Mouse (Mus musculus) hindbrain, embryonic 15.5 days (tissue): ENCODE measurements around the gene Kcnk2. TPM values are rescaled to one million over a fixed set of nuclear protein-coding genes. Genes with fewer than 3 reads are reported as not detected.

Source experiments
- ATAC-seq: fragments of 200-750 bp; cut with Nextera tagmentation; 2 replicates; pipeline ENCODE4 v1.8.0; 2017; ENCODE audit warnings: low read depth, moderate number of reproducible peaks, moderate TSS enrichment; ENCODE audit not compliant: low FRiP score
- H3K27ac ChIP-seq: fragments of 300-500 bp; sonication (generic); replicated peaks from 2 replicates; pipeline ENCODE4 v1.5.1; 2015; ENCODE audit warnings: mild to moderate bottlenecking, inconsistent platforms
- H3K27me3 ChIP-seq: fragments of 300-500 bp; sonication (generic); 2 replicates; pipeline ENCODE4 v1.6.1; 2015; ENCODE audit warnings: control low read depth, inconsistent platforms
- H3K36me3 ChIP-seq: fragments of 300-500 bp; sonication (generic); 2 replicates; pipeline ENCODE4 v1.6.1; 2015; ENCODE audit warnings: control low read depth, inconsistent platforms
- H3K4me1 ChIP-seq: fragments of 300-500 bp; sonication (generic); replicated peaks from 2 replicates; pipeline ENCODE4 v1.6.1; 2015; ENCODE audit warnings: control low read depth, inconsistent platforms
- H3K4me2 ChIP-seq: fragments of 300-500 bp; sonication (generic); 2 replicates; pipeline ENCODE4 v1.6.1; 2015; ENCODE audit warnings: moderate library complexity, mild to moderate bottlenecking, inconsistent platforms
- H3K4me3 ChIP-seq: fragments of 300-500 bp; sonication (generic); 2 replicates; pipeline ENCODE4 v1.5.1; 2015; ENCODE audit warnings: mild to moderate bottlenecking, inconsistent platforms
- H3K9ac ChIP-seq: fragments of 300-500 bp; sonication (generic); 2 replicates; pipeline ENCODE4 v1.6.1; 2015; ENCODE audit warnings: inconsistent platforms
- H3K9me3 ChIP-seq: fragments of 300-500 bp; sonication (generic); 2 replicates; pipeline ENCODE4 v1.6.1; 2016; ENCODE audit warnings: control low read depth, inconsistent platforms
- WGBS: fragments of 180-500 bp; shearing (Covaris S2); methylation state at CpG from one replicate; pipeline ENCODE4 v1.1.7; 2015; 5-methylcytosine and 5-hydroxymethylcytosine counted together
- polyA plus RNA-seq: library from polyadenylated mRNA; unstranded; fragments of >200 nt; fragmentation: Nextera tagmentation; extraction: Ambion mirVana; gene quantifications from 2 replicates; pipeline ENCODE4 v1.2.1, GENCODE M21; 2015

Kcnk2 gene
- polyA plus RNA-seq, 1 experiment from 2014 or later, result 19.8 TPM

DNA sequence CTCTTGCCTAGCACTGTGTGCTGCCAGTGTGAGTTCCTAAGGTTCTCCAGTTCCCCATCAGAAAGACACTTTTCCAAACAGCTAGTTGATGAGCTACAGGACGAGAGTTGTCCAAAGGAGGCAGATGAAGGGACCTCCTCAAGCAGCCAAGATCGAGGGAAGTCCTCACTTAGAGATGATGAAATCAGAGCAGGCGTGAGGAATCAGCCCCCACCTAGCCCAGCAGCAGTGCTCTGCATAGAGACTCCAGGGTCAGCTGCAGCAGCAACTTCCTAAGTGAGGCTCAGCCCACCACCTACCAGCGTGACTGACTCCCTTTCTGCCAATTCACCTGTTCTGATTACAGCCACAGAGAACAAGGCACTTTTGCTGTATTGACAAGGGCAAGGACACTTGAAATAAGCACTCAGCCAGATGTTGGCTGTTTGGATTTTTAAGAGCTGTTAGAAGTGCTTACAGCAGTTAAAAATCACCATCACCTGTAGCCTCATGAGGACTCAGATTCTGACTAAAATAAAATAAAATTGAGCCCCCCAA is 60.6 kb downstream of the Kcnk2 start:
- Histone ChIP-seq H3K9me3 (no peaks in the 10 kb centered on the region), H3K4me3 (peak overlapping the region; percentile 88), H3K9ac (no peak overlapping the region; the same call in 1 of the 2 replicates), H3K4me1 (peaks cover 20% of the 10 kb centered on the region), H3K27me3 (no peaks in the 10 kb centered on the region), H3K4me2 (peak overlapping the region; percentile 73), H3K27ac (no peak overlapping the region), H3K36me3 (peaks cover 19% of the 10 kb centered on the region)
- 55% methylated on average over 4 of the region's 4 CpGs for WGBS
- no peak for ATAC-seq

DNA sequence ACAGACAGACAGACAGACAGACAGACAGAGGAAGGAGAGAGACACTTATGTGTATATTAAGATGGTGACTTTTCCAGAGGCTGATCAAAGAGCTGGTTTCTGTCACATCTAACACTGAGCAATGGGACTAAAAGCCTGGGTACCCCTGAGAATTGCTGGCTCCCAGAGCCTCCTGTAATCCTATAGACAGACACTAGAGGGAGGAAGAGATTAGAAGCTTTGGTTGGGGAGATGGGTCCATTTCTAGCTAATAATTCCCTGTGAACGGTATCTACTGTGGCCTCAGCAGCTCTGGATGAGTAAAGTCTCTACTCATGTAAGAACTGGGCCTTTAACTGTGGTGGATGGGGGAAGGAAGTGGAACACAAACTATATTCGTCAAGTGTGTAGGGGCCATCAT is 86.2 kb downstream of the Kcnk2 start:
- no peak overlapping the region for H3K4me2 ChIP-seq
- H3K4me3 ChIP-seq, result no peak overlapping the region
- no peaks in the 10 kb centered on the region for H3K36me3 ChIP-seq
- no peak overlapping the region for H3K9ac ChIP-seq
- no peak for ATAC-seq
- no peak overlapping the region for H3K27ac ChIP-seq
- no peaks in the 10 kb centered on the region for H3K27me3 ChIP-seq
- H3K4me1 ChIP-seq, result no peaks in the 10 kb centered on the region
- H3K9me3 ChIP-seq, result no peaks in the 10 kb centered on the region
- 64% methylated on average over 2 of the region's 2 CpGs for WGBS

DNA sequence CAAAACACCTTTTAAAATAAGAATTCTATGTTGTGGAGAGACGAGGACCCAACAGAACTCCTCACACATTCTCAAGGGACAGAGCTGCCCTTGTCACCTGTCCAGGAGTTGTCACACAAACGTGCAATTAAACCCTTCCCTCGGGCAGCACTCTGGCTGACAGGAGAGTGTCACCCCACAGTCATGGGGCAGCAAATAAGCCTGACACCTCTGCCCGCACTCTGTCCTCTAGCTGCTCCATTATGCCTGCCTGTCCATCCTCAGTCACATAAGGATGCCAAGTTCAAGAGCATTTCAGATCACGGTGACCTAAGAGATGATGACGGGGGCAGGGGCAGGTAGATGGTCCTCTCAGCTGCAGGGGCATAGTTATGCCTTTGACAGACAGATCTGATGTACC is 87.6 kb downstream of the Kcnk2 start:
- Histone ChIP-seq H3K4me1 (peaks cover 9% of the 10 kb centered on the region; the same call in 1 of the 2 replicates), H3K36me3 (no peaks in the 10 kb centered on the region), H3K9ac (no peak overlapping the region), H3K4me3 (no peak overlapping the region), H3K9me3 (no peaks in the 10 kb centered on the region), H3K27me3 (no peaks in the 10 kb centered on the region), H3K4me2 (no peak overlapping the region), H3K27ac (no peak overlapping the region)
- WGBS, result 80% methylated on average over 6 of the region's 6 CpGs
- no peak for ATAC-seq

DNA sequence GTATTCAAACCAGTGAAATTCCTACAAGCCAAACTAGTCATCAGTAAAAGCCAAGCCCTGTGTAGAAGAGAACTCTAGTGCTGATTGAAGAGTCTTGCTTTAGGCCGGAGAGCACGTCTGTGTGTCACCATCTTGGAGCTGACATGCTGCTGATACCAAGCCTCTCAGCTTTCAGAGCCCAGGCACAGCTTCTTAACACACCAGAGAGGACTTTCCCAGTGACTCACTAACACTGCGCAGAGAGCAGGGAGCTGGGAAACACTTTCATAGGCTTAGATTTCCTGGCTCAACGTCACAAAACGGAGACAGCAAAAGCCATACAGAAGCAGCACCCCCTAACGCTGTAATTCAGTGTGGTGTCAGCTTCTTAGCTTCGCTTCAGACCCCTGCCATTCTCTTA is 88.3 kb downstream of the Kcnk2 start:
- 74% methylated on average over 7 of the region's 7 CpGs for WGBS

DNA sequence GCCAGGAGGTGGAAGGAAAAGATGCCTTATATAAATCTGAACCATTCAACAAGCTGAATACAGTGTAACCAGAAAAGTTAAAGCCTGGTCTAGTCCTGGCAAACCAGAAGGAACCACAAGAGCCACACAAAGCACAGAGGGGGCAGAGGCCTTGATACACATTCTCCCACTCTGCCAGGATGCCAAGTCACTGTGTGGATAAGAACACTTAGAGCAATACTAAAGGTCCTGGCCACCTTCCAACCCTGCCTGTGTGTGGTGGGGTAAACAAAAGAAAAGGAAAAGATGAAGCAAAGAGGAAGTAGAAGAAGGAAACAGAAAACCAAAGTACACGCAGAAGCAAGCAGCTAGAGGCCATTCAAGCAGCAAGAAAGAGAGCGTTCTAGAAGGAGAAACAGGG is 91.9 kb downstream of the Kcnk2 start:
- H3K4me2 ChIP-seq, result no peak overlapping the region
- no peaks in the 10 kb centered on the region for H3K27me3 ChIP-seq
- no peak overlapping the region for H3K27ac ChIP-seq
- no peaks in the 10 kb centered on the region for H3K36me3 ChIP-seq
- ATAC-seq, result no peak
- WGBS, result 70% methylated on average over 2 of the region's 2 CpGs
- H3K4me3 ChIP-seq, result no peak overlapping the region
- H3K4me1 ChIP-seq, result peaks cover 9% of the 10 kb centered on the region; the same call in 1 of the 2 replicates
- no peak overlapping the region for H3K9ac ChIP-seq
- no peaks in the 10 kb centered on the region for H3K9me3 ChIP-seq

More for the DNA sequence above, 88.3 kb downstream of the Kcnk2 start:
- Histone ChIP-seq H3K4me2 (no peak overlapping the region), H3K36me3 (no peaks in the 10 kb centered on the region), H3K9me3 (no peaks in the 10 kb centered on the region), H3K27ac (no peak overlapping the region), H3K27me3 (no peaks in the 10 kb centered on the region), H3K4me3 (no peak overlapping the region), H3K9ac (no peak overlapping the region), H3K4me1 (peaks cover 9% of the 10 kb centered on the region; the same call in 1 of the 2 replicates)
- ATAC-seq, result no peak

DNA sequence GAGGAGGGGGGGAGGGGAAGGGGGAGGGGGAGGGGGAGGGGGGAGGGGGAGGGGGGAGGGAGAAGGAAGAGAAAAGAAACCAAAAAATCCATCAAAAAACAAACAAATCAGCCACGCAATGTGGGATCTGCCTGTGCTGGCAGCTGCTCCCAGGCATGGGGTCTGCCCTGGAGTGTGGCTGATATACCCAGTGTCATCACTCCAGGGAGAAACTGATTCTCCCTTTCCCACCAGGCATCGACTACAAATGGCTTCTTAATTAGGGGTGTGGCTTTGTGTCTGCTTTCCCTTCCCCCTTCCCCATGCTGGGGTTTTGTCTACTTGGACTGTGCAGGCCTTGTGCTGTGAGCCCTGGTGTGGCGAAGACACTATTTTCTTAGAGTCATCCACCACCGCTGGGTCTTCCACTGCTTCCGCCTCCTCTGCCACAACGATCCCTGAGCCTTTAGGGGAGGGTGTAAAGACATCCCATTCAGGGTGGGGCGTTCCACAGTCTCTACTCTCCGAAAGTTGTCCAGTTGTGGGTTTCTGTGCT is 97.0 kb downstream of the Kcnk2 start:
- Histone ChIP-seq H3K27ac (no peak overlapping the region), H3K4me1 (peaks cover 6% of the 10 kb centered on the region; the same call in 1 of the 2 replicates), H3K4me2 (no peak overlapping the region), H3K9ac (no peak overlapping the region), H3K27me3 (no peaks in the 10 kb centered on the region), H3K4me3 (no peak overlapping the region), H3K36me3 (no peaks in the 10 kb centered on the region), H3K9me3 (no peaks in the 10 kb centered on the region)
- 61% methylated on average over 8 of the region's 8 CpGs for WGBS
- no peak for ATAC-seq

DNA sequence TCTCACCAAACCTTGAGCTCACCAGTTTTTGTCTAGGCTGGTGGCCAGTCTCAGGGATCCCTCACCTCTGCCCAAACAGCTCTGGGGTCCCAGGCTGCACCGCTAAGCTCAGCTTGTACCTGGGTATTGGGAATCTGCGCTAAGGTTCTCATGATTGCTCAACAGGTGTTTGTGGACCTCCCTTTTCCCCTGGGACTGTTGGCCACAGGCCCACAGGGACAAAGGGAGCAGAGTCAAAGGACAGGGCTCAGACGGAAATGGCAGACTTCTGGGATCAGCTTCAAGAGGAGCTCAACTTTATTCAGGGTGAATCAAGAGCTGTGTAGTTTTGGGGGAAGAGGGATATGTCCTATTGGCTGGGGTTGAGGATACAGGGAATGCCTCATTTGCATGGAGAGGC is 99.1 kb downstream of the Kcnk2 start:
- Histone ChIP-seq H3K27ac (no peak overlapping the region), H3K4me2 (no peak overlapping the region), H3K9ac (no peak overlapping the region), H3K4me1 (no peaks in the 10 kb centered on the region), H3K9me3 (no peaks in the 10 kb centered on the region), H3K4me3 (no peak overlapping the region), H3K27me3 (no peaks in the 10 kb centered on the region), H3K36me3 (no peaks in the 10 kb centered on the region)
- WGBS, result 90% methylated on average over 3 of the region's 3 CpGs
- no peak for ATAC-seq

DNA sequence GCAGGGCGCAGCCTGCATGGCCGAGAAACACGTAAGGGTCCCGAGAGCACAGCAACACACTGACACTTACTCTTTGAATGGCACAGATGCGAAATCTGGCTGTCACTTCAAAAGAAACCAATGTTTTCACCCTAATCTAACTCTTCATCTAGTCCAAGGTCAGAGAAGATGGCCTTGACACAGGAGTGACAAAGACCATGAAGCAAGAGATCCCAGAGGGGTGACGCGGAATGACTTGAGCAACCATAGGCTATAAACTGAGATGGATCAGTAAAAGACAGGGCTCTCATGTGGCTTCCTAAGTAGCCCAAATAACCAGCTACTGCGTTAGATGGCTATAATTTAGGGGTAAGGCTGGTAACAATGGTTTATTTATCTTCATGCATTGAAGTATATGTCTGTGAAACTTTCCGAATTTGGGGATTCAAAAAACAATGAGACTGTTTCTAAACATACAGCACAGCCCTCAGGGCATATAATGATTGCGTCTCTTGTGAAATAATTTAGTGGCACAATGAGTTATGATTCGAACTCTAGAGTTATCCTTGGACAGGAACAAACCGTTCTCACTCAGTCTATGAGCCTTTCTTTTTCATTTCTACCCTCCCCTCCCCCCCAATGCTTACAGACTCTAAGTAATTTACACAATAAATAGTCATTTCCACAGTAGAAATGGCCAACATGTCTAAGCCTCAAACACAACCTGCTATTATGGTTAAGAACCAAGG is 108.2 kb downstream of the Kcnk2 start:
- WGBS, result 89% methylated on average over 12 of the region's 12 CpGs
- no peak overlapping the region for H3K4me3 ChIP-seq
- H3K27ac ChIP-seq, result no peak overlapping the region
- no peak for ATAC-seq
- H3K9ac ChIP-seq, result no peak overlapping the region
- no peaks in the 10 kb centered on the region for H3K9me3 ChIP-seq
- no peaks in the 10 kb centered on the region for H3K4me1 ChIP-seq
- H3K36me3 ChIP-seq, result no peaks in the 10 kb centered on the region
- no peak overlapping the region for H3K4me2 ChIP-seq
- no peaks in the 10 kb centered on the region for H3K27me3 ChIP-seq

DNA sequence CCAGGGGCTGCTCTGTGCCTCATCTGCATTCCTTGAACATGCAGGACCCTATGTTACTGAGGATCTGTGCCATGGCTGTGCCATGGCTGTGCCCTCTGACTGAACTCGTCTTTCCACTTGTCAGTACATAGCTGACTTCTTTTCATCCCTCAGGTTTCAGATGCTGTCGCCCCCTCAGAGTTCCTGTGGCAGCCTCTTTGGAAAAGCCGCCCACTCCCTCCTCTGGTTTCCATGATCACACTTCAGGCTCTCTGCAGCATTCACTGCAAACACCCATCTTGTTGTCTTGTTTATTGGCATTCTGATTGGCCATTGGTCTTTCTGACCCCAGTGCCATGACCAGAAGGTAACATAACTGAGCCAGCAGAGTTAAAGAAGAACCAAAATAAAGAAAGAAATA is 111.2 kb downstream of the Kcnk2 start:
- Histone ChIP-seq H3K27me3 (no peaks in the 10 kb centered on the region), H3K4me3 (no peak overlapping the region), H3K9ac (no peak overlapping the region), H3K27ac (no peak overlapping the region), H3K4me1 (no peaks in the 10 kb centered on the region), H3K4me2 (no peak overlapping the region), H3K9me3 (no peaks in the 10 kb centered on the region), H3K36me3 (no peaks in the 10 kb centered on the region)
- ATAC-seq, result no peak
- 56% methylated on average over 3 of the region's 3 CpGs for WGBS

DNA sequence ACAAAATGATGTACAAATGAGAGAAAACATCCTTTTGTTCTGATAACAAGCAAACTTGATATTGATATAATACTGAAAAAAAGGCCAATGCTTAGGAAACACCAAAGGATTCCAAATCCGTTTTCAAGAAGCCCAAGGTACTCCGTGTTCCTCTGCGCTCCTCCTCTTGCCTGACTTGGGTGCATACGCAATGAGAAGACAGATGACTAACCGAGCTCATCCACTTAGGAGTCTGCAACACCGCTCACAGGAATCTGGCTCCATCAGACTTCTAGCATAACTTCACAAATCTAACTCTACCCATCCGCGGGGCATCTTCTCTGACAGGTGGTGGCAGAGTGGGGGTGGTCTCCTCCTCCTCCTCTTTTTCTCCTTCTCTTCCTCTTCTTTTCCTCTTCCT is 113.1 kb downstream of the Kcnk2 start:
- WGBS, result 88% methylated on average over 8 of the region's 8 CpGs

DNA sequence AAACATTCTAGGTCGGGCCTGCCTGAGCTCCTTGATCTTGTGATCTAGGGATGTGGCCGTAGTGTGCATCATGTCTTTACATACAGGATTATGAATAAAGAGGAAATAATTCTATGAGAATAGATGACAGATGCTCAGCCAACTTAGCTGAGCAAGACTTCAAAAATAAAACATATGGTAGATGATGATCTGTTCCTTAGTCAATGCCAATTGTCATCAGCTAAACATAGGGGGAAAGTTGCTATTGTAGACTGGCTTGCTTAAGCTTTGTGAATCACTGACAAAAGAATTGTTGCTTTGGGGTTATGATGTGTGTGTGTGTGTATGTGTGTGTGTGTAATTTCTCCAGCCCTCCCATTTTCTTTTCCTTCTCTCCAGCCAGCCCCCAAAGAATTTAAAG is 129.8 kb downstream of the Kcnk2 start:
- H3K4me2 ChIP-seq, result no peak overlapping the region
- H3K4me1 ChIP-seq, result no peaks in the 10 kb centered on the region
- no peak overlapping the region for H3K4me3 ChIP-seq
- H3K9me3 ChIP-seq, result no peaks in the 10 kb centered on the region
- ATAC-seq, result no peak
- H3K9ac ChIP-seq, result no peak overlapping the region
- H3K27ac ChIP-seq, result no peak overlapping the region
- no peaks in the 10 kb centered on the region for H3K36me3 ChIP-seq
- 95% methylated on average over 2 of the region's 2 CpGs for WGBS
- no peaks in the 10 kb centered on the region for H3K27me3 ChIP-seq

More for the DNA sequence above, 113.1 kb downstream of the Kcnk2 start:
- Histone ChIP-seq H3K4me1 (no peaks in the 10 kb centered on the region), H3K36me3 (no peaks in the 10 kb centered on the region), H3K4me2 (no peak overlapping the region), H3K4me3 (no peak overlapping the region), H3K9ac (no peak overlapping the region), H3K27ac (no peak overlapping the region), H3K9me3 (no peaks in the 10 kb centered on the region), H3K27me3 (no peaks in the 10 kb centered on the region)
- no peak for ATAC-seq

DNA sequence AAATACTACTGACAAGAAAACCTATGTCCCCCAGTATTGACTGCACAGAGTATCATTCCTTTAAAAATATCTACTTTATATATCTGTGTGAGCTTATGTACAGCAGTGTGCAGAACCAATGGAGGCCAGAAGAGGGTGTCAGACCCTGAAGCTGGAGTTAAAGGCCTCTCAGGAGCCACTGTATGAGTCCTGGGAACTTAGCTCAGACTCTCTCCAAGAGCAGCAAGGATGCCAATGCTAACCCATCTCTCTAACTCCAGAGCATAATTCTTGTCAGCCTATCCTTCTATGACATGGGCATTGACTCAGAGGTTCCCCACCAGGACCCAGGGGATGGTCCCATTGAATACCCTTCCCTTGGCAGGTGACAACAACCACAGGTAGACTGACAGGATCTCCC is 148.4 kb downstream of the Kcnk2 start:
- Histone ChIP-seq H3K27ac (no peak overlapping the region), H3K9ac (no peak overlapping the region), H3K4me3 (no peak overlapping the region), H3K9me3 (no peaks in the 10 kb centered on the region), H3K4me2 (no peak overlapping the region), H3K27me3 (no peaks in the 10 kb centered on the region), H3K36me3 (0 out of 2 replicates have a peak, but pooled peaks cover 8% of the 10 kb centered on the region), H3K4me1 (no peaks in the 10 kb centered on the region)
- ATAC-seq, result no peak
